In genomic region chr1:72214470-72214961, GRCm38 (mm10) we compare ENCODE assay signal across 9 mouse cellular contexts. TPM values are rescaled to one million over a fixed set of nuclear protein-coding genes. Genes with fewer than 3 reads are reported as not detected.
DNase-seq lines count a peak whose midpoint lies in the region; ATAC-seq lines count a peak whose summit lies in the region.
"Had no signal": no experiment of that assay in that cellular context is flagged by ENCODE, and none has a peak within 500 bp of the region (broad histone marks: within the 10 kb centered on the region; RNA-seq: fewer than 3 reads in every experiment).

No protein-coding gene starts in this region.

- no peak overlapping the region for H3K4me3 ChIP-seq in heart, embryonic 10.5 days
- H3K4me3 ChIP-seq in kidney, embryonic 14.5 days (ENCODE audit: low read length): no peak overlapping the region

- no peak overlapping the region for H3K4me2 ChIP-seq in kidney, embryonic 14.5 days (replicated peaks; ENCODE audit: low read depth, low read length)

- H3K4me1 ChIP-seq in heart, embryonic 10.5 days: peaks cover 18% of the 10 kb centered on the region
- no peaks in the 10 kb centered on the region; the same call in 1 of the 2 replicates for H3K4me1 ChIP-seq in kidney, embryonic 14.5 days (ENCODE audit: control insufficient read depth, insufficient read depth, low read length)

- H3K9me3 ChIP-seq in heart, embryonic 10.5 days: no peaks in the 10 kb centered on the region
- H3K9me3 ChIP-seq in kidney, embryonic 14.5 days (ENCODE audit: control insufficient read depth, low read length): no peaks in the 10 kb centered on the region

- no peaks in the 10 kb centered on the region for H3K27me3 ChIP-seq in heart, embryonic 10.5 days (ENCODE audit: insufficient read depth, poor library complexity, severe bottlenecking)
- peaks cover 4% of the 10 kb centered on the region; the same call in 1 of the 2 replicates for H3K27me3 ChIP-seq in kidney, embryonic 14.5 days (ENCODE audit: control insufficient read depth, insufficient read depth, low read length)

- H3K27ac ChIP-seq in heart, embryonic 10.5 days: peak overlapping the region; percentile 69; the same call in 1 of the 2 replicates
- H3K27ac ChIP-seq in kidney, embryonic 14.5 days (ENCODE audit: low read depth, low read length): no peak overlapping the region

- no peaks in the 10 kb centered on the region for H3K36me3 ChIP-seq in heart, embryonic 10.5 days
- no peaks in the 10 kb centered on the region for H3K36me3 ChIP-seq in kidney, embryonic 14.5 days (ENCODE audit: control insufficient read depth, insufficient read depth, low read length)

- WGBS in heart, embryonic 10.5 days: 37% methylated on average over 7 of the region's 7 CpGs
- 69% methylated on average over 7 of the region's 7 CpGs for WGBS in kidney, embryonic 14.5 days

- no peak overlapping the region for H3K9ac ChIP-seq in kidney, embryonic 14.5 days (ENCODE audit: low read depth, low read length)

- peak; percentile 46 for DNase-seq in layer of hippocampus, adult 11-12 months (ENCODE audit: low spot score)
- no peak for DNase-seq in layer of hippocampus, postnatal 25 days (ENCODE audit: extremely low spot score in 1 of 2, low spot score in 1 of 2)
- peak; percentile 69 to 79 for DNase-seq in cerebellum, postnatal 10 days
- DNase-seq in heart, embryonic 10.5 days (ENCODE audit: low spot score): no peak
- peak; percentile 95 for DNase-seq in skeletal muscle tissue, adult 2 months (ENCODE audit: low read depth, low spot score)
- no peak for DNase-seq in thymus, postnatal 10 days (ENCODE audit: low spot score in 2 of 2)
- no peak for DNase-seq in kidney, postnatal 4 days
- DNase-seq: kidney, postnatal 14 days had no signal

- ATAC-seq in kidney, embryonic 14.5 days (ENCODE audit: low FRiP score, low TSS enrichment): no peak

RNA-seq across cellular contexts. Expression of gene Mreg, which starts 2.4 kb away (rescaled TPM):
- 1 to 10 TPM; 3.5 to 4.0 TPM for total RNA-seq in layer of hippocampus, postnatal 25 days (2021)
- 4.0 and 4.2 TPM in 2 replicates for polyA plus RNA-seq in heart, embryonic 10.5 days (2016; fragmentation: Nextera tagmentation; extraction: Ambion mirVana)
- polyA plus RNA-seq in kidney, embryonic 14.5 days (2014; fragmentation: Nextera tagmentation; extraction: Ambion mirVana): 5.1 and 6.2 TPM in 2 replicates

Comparison
In these comparisons a context has a peak if more than half of its experiments do, and no peak if none do; other contexts are left out.
1. DNase-seq: peak in layer of hippocampus, adult 11-12 months (single experiment), cerebellum, postnatal 10 days (2 of 2) and skeletal muscle tissue, adult 2 months (single experiment); none in layer of hippocampus, postnatal 25 days (0 of 2), heart, embryonic 10.5 days (single experiment), thymus, postnatal 10 days (0 of 2) and kidney, postnatal 4 days (0 of 2).